Mouse (Mus musculus): ENCODE results near the gene Zfp970.
"Not testable (repeated sequence)": the region's sequence is repeated elsewhere in the genome, so short reads cannot be mapped to it uniquely, and the experiment has no call there.

- TF ChIP-seq CTCF (IDR thresholded peaks at IDR 0.05; ENCODE audit: borderline replicate concordance, insufficient read depth, low read depth, low read length); POLR2A (IDR thresholded peaks at IDR 0.05; ENCODE audit: borderline replicate concordance, insufficient read depth, low read length): not testable (repeated sequence)
These were observed 40.7 kb downstream of the Zfp970 start for GRCm38 (mm10) chr2:177505211-177505719.

Data from cerebellum, adult 2 months (tissue).